8 mouse cellular contexts compared by ENCODE assay signal in the genomic region with DNA sequence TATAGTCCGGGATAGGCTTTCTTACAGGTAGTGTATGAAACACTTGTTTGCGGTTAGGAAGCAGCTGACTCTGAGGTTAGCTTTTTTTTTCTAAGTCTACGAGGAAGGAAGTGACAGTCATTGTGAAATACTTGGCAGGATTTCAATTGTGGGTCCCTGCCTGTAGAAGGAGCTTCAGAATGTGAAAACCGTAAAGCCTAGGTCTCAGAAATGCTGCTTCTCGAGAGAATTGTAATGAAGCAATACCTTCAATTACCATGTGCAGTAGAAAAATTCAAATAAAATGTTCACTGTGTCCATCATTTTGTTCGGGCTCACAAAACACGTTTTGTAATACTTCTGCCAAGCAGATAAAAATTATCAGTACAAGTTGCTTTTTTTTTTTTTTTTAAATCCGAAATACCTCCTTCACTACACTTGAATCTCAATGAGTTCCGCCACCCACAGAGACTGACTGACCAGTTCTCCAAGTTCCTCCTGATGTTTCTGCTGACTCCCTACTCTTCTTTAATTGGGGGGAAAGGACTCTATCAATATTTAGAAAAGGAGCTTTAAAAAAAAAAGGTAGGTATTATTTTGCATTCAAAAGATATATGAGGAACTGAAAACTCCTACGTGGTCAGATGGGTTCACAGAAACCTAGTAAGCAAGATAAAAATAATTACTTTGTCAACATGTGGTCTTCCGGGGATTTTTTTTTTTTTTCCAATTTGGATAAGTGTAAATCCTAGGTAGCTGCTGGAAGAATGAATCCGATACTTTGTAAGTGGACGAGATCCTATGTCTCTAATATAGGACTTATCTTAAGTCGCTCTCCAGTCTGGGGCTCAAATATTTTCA. TPM values are rescaled to one million over a fixed set of nuclear protein-coding genes. Genes with fewer than 3 reads are reported as not detected.
DNase-seq lines count a peak whose midpoint lies in the region; ATAC-seq lines count a peak whose summit lies in the region.

No protein-coding gene starts in this region.

- peaks cover 19% of the 10 kb centered on the region for H3K36me3 ChIP-seq in liver, embryonic 15.5 days (replicated peaks)
- peaks cover 9% of the 10 kb centered on the region for H3K36me3 ChIP-seq in neural tube, embryonic 13.5 days

- DNase-seq in urinary bladder, postnatal 25 days (ENCODE audit: low spot score), result peak; percentile 18
- no peak for DNase-seq in urinary bladder, adult 2 months (ENCODE audit: low spot score)
- DNase-seq in right cerebral cortex, adult 2 months (ENCODE audit: low spot score in 2 of 2), result no peak
- no peak for DNase-seq in layer of hippocampus, postnatal 25 days (ENCODE audit: extremely low spot score in 1 of 2, low spot score in 1 of 2)

- 14% methylated on average over 14 of the region's 14 CpGs for WGBS in liver, embryonic 15.5 days (ENCODE audit: insufficient replicate concordance)
- 52% methylated on average over 14 of the region's 14 CpGs for WGBS in neural tube, embryonic 13.5 days

- peak; percentile 41 for ATAC-seq in common myeloid progenitor, adult 5-6 weeks (replicated peaks; ENCODE audit: low read depth, poor library complexity, severe bottlenecking)
- ATAC-seq in hematopoietic stem cell, adult 5-6 weeks (replicated peaks in 1 of 2; ENCODE audit: insufficient read depth in 1 of 2, low FRiP score in 2 of 2, low TSS enrichment in 1 of 2, low read depth in 1 of 2, poor library complexity in 2 of 2, severe bottlenecking in 2 of 2), result peak; percentile 60 to 68
- ATAC-seq in liver, embryonic 15.5 days (ENCODE audit: insufficient read depth), result no peak
- ATAC-seq in neural tube, embryonic 13.5 days (ENCODE audit: low read depth), result no peak

- H3K9me3 ChIP-seq in liver, embryonic 15.5 days (replicated peaks), result no peaks in the 10 kb centered on the region
- H3K9me3 ChIP-seq in neural tube, embryonic 13.5 days, result no peaks in the 10 kb centered on the region

- peak overlapping the region; percentile 43; the same call in 1 of the 2 replicates for H3K9ac ChIP-seq in liver, embryonic 15.5 days
- H3K9ac ChIP-seq in neural tube, embryonic 13.5 days, result peak overlapping the region; percentile 66

- H3K27ac ChIP-seq in liver, embryonic 15.5 days (replicated peaks), result peak overlapping the region; percentile 82
- H3K27ac ChIP-seq in neural tube, embryonic 13.5 days (replicated peaks), result peak overlapping the region; percentile 94

- H3K27me3 ChIP-seq in liver, embryonic 15.5 days, result peaks cover 8% of the 10 kb centered on the region
- H3K27me3 ChIP-seq in neural tube, embryonic 13.5 days, result peaks cover 4% of the 10 kb centered on the region; the same call in 1 of the 2 replicates

- peak overlapping the region; percentile 85 for H3K4me3 ChIP-seq in liver, embryonic 15.5 days (replicated peaks)
- peak overlapping the region; percentile 77 for H3K4me3 ChIP-seq in neural tube, embryonic 13.5 days

- peaks cover 46% of the 10 kb centered on the region for H3K4me1 ChIP-seq in liver, embryonic 15.5 days (replicated peaks)
- peaks cover 32% of the 10 kb centered on the region for H3K4me1 ChIP-seq in neural tube, embryonic 13.5 days (replicated peaks)

- peak overlapping the region; percentile 75 for H3K4me2 ChIP-seq in liver, embryonic 15.5 days
- peak overlapping the region; percentile 64 for H3K4me2 ChIP-seq in neural tube, embryonic 13.5 days

RNA-seq across cellular contexts. Expression of a gene that starts 0.8 kb away (rescaled TPM):
- 66.9 and 74.1 TPM in 2 replicates for polyA plus RNA-seq in urinary bladder, adult 2 months (2012; rRNA removed)
- total RNA-seq in common myeloid progenitor, adult 5-6 weeks (2017), result 16.2 and 25.9 TPM in 2 replicates
- total RNA-seq in hematopoietic stem cell, adult 5-6 weeks (2017), result 7.5 and 32.6 TPM in 2 replicates
- polyA plus RNA-seq in liver, embryonic 15.5 days (2015; fragmentation: Nextera tagmentation; extraction: Ambion mirVana), result 45.3 and 47.1 TPM in 2 replicates
- 111 and 121 TPM in 2 replicates for polyA plus RNA-seq in neural tube, embryonic 13.5 days (2015; fragmentation: Nextera tagmentation; extraction: Ambion mirVana)
- total RNA-seq in layer of hippocampus, postnatal 25 days (2021), result 100 to 1,000 TPM; 446 to 454 TPM

RNA-seq across cellular contexts. Expression of a gene that starts 37.7 kb away (rescaled TPM):
- 284 and 420 TPM in 2 replicates for polyA plus RNA-seq in urinary bladder, adult 2 months (2012; rRNA removed)
- 8.4 and 10.6 TPM in 2 replicates for total RNA-seq in common myeloid progenitor, adult 5-6 weeks (2017)
- 9.8 and 13.4 TPM in 2 replicates for total RNA-seq in hematopoietic stem cell, adult 5-6 weeks (2017)
- 26.9 and 28.1 TPM in 2 replicates for polyA plus RNA-seq in liver, embryonic 15.5 days (2015; fragmentation: Nextera tagmentation; extraction: Ambion mirVana)
- polyA plus RNA-seq in neural tube, embryonic 13.5 days (2015; fragmentation: Nextera tagmentation; extraction: Ambion mirVana), result 46.7 and 49.3 TPM in 2 replicates
- 10 to 100 TPM; 14.2 to 15.8 TPM for total RNA-seq in layer of hippocampus, postnatal 25 days (2021)

Comparison
In these comparisons a context has a peak if more than half of its experiments do, and no peak if none do; other contexts are left out.
1. ATAC-seq: peak in common myeloid progenitor, adult 5-6 weeks (single experiment) and hematopoietic stem cell, adult 5-6 weeks (2 of 2); none in liver, embryonic 15.5 days (single experiment) and neural tube, embryonic 13.5 days (single experiment).
2. RNA of a gene that starts 0.8 kb away (total RNA-seq): 446 to 454 TPM in layer of hippocampus, postnatal 25 days; 16.2 to 25.9 TPM in common myeloid progenitor, adult 5-6 weeks and 7.5 to 32.6 TPM in hematopoietic stem cell, adult 5-6 weeks; every median in the first group is over 10 times any median in the second.